Mouse (Mus musculus) cerebellum, adult 18-20 months (tissue): Measurements from ENCODE around the gene Lztr1.

ENCODE experiments used
- DNase-seq, 2 experiments: peaks; one replicate each; pipeline ENCODE4 v3.0.0; 2021

Gene Lztr1

DNA sequence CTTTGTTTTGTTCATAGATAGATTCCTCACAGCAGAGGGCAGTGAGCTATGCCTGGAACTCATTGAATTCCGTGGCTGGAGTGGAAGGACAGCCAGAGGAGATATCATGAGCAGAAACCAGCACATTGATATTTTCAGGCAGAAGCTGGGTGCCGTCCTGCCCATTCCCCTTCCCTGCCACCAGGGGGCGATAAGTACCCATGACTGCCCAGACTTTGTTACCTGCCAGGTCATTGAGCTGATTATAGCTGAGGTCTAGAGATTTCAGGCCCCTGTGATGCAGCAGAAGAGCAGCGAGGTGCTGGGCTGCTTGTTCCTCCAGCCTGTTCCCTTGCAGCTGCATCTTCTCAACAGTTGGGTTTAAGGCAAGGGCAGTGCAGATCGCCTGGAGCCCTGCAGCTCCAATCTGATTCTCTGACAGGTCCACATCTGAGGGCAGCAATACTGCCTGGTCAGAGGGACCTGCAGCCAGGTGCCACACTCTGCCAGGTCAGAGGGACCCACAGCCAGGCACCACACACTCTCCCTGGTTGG lies 49.5 kb downstream of the Lztr1 start:
- peak; percentile 71 to 88 for DNase-seq

DNA sequence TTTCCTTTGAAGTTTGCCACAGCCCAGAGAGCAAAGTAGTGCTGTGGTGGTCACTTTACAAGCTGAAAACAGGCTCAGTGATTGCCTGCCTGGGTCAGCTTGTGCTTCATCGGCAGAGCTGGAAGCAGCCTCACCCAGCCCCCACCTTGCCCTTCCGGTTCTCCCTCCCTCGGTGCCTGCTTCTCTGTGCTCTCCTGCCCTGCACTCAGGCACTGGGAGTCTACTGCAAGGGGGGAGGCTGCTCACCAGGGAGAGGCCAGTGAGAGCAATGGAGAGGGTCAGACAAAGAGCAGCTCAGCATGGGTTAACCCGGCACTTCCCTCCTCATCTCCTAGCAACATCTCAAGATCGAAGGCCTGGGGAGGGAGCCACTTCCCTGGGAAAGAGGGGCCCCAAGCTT lies 50.3 kb downstream of the Lztr1 start:
- no peak for DNase-seq

DNA sequence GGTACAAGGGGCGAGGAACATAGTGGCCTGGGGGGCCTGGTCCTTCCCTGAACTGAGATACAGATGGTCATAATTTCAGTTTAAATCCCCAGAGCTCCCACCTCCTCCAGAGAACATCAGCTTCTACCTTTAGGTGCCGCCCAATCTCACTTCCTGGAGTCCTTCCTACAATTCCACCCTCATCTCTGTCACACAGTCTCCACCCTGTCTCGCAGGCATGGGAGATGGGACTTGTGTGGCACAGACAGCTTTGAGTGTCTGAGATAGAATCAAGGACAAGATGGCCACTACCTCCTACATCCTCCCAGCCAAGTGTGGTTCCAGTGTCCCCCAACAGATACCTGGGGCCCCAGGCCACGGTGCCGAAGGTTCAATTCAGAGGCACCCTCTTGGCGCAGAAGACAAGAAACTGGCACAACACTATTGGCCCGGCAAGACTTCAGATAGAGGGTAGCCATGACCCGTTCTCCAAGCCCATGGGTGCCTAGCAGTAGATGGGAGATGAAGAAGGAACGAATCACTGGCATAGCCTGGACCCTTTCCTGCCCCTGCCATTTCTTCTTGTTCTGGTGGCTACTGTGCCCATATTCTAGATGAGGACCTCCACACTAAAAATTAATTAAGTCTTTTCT lies 51.0 kb downstream of the Lztr1 start:
- no peak for DNase-seq

DNA sequence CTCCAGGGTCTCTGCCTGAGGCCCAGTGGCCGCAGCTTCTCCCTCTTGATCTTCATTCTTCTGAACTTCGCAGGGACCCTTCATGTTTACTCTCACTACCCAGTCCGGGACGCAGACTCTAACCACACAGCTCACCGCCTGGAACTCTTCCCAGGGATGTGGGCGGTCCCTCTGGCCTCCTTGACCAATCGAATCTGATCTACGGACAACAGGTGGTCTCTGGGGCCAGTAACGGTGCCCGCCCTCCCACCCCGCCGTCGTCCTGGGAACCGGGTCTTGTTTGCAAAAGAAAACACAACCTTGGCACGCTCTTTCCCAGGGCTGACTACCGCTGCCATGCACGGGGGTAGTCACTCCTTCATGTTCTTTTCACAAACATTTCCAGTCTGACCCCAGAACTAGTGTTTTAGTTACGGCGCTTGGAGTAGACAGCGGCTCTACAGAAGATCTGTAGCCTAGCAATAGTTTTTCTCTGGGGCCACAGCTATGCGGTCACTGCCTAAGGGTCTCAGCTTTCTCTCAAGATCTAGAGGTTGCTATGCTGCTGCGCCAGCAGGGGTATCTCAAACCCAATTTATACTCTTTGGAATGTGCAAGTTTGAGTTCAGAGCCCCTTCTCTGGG lies 52.8 kb downstream of the Lztr1 start, which contains the start of gene Lrrc74b:
Gene Lrrc74b (minus strand): TSS at position 120 of the 623 bp plus-strand sequence.
- no peak for DNase-seq

DNA sequence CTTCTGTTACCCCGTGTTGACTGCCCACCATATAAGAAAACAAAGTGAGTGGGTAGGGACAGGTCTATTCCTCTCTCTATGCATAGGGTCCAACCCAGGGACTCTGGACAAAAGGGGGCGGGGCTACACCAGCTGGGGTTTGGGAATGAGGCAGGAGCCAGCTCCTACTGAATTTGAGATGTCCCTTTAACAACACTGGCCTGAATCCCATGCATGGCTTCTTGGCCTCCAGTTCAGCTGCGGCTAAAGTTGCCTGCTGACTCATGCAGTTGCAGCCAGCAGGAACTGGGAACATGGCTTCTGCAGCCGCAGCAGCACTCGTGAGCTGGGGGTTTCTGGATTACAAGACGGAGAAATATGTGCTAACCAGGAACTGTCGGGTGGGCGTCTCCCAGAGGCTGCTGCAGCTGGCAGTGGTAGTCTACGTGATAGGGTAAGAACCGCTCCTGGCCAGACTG lies 53.3 kb downstream of the Lztr1 start, which contains the start of gene P2rx6:
Gene P2rx6 (plus strand): TSS at position 135 of the 458 bp plus-strand sequence.
- no peak for DNase-seq

DNA sequence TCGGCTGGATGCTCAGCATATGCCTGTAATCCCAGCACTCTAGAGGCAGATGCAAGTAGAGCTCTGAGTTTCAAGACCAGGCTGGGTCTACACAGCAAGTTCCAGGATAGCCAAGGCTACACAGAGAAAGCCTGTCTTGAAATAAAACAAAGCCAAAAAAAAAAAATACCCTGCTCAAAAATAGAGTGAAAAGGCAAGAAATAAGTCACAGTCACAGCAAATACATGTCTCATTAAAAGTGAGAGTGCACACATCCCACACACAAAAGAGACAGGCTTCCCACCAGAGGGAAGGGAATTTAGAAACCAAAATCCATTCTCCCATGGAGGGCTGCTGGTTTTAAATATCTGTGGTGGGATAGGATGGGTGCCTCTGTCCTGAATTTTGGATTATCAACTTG lies 55.1 kb downstream of the Lztr1 start:
- no peak for DNase-seq

DNA sequence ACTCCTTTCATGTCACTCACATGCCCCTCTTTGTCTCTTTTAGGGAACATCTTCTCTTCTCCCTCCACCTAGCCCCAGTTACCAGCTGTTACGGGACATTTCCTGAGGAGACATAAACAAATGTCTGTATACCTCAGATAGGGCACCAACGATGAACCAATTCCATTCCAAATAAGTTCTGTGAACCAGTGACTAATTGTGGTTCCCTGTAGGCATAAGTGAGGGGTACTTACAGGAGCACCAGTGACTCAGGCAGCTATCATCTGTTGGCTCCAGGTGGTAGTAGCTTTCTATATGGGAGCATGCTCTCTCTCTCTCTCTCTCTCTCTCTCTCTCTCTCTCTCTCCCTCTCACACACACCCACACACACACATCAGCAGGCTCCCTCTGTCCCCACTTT lies 55.7 kb downstream of the Lztr1 start:
- DNase-seq = no peak

DNA sequence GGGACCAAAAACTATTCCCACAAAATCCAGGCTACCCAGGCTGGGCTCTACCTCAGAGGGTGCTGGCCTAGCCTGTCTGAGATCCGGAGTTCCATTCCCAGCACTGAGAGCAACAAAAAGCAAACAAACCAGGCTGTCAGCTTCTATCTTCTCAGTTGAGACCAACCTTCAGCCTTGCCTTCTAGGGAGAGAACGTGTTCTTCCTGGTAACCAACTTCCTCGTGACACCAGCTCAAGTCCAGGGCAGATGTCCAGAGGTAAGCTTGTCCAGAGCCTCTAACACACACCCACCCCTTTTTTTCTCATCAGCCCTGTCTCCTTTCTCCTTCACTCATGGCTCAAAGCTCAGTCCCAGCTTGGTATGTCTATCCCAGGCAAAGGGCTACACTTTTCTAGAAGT lies 56.3 kb downstream of the Lztr1 start:
- DNase-seq = no peak

DNA sequence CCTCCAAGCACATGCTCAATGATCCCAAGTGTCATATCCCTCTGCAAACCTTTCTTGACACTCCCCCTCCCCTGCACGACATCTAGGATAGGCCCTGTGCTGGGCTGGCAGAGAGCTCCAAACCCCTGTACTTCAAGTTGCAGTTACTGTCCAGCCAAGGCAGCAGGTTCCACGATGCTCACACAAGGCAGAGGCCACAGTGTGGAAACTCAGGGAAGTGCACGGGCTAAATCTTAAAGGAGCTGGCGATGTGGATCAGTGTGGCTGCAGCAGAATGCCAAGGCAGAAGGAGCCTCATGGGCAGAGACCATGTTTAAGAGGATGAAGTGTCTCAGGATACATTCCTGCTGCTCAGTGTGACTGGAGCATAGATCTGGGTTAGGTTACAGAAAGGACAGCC lies 57.7 kb downstream of the Lztr1 start:
- no peak for DNase-seq
